Mouse (Mus musculus) stomach, embryonic 14.5 days (tissue): ENCODE data around the gene Fam171a1. TPM values are rescaled to one million over a fixed set of nuclear protein-coding genes. Genes with fewer than 3 reads are reported as not detected.

Experiments
- ATAC-seq: fragments of 200-750 bp; cut with Nextera tagmentation; 2 replicates; pipeline ENCODE4 v1.8.0; 2017; ENCODE audit warnings: low read depth, moderate TSS enrichment; ENCODE audit not compliant: insufficient number of reproducible peaks, insufficient read depth, low FRiP score
- H3K27ac ChIP-seq: fragments of 300-500 bp; sonication (generic); 2 replicates; pipeline ENCODE4 v1.5.1; 2014; ENCODE audit warnings: mild to moderate bottlenecking, low read length, moderate library complexity, mixed read lengths
- H3K27me3 ChIP-seq: fragments of 300-500 bp; sonication (generic); 2 replicates; pipeline ENCODE4 v1.6.1; 2014; ENCODE audit warnings: low read length, control low read depth, mixed read lengths; ENCODE audit not compliant: control insufficient read depth, insufficient read depth
- H3K36me3 ChIP-seq: fragments of 300-500 bp; sonication (generic); 2 replicates; pipeline ENCODE4 v1.6.1; 2014; ENCODE audit warnings: mild to moderate bottlenecking, control low read depth, low read length, moderate library complexity, mixed read lengths; ENCODE audit not compliant: control insufficient read depth, insufficient read depth
- H3K4me1 ChIP-seq: fragments of 300-500 bp; sonication (generic); 2 replicates; pipeline ENCODE4 v1.6.1; 2014; ENCODE audit warnings: low read length, control low read depth, mixed read lengths; ENCODE audit not compliant: control insufficient read depth, insufficient read depth
- H3K4me2 ChIP-seq: fragments of 300-500 bp; sonication (generic); replicated peaks from 2 replicates; pipeline ENCODE4 v1.6.1; 2014; ENCODE audit warnings: low read depth, low read length, control low read depth
- H3K4me3 ChIP-seq: fragments of 300-500 bp; sonication (generic); 2 replicates; pipeline ENCODE4 v1.5.1; 2014; ENCODE audit warnings: low read depth, low read length, control low read depth
- H3K9ac ChIP-seq: fragments of 300-500 bp; sonication (generic); replicated peaks from 2 replicates; pipeline ENCODE4 v1.6.1; 2014; ENCODE audit warnings: low read depth, mild to moderate bottlenecking, control low read depth, low read length, moderate library complexity, mixed read lengths
- H3K9me3 ChIP-seq: fragments of 300-500 bp; sonication (generic); 2 replicates; pipeline ENCODE4 v1.6.1; 2016; ENCODE audit warnings: low read depth, low read length, control low read depth; ENCODE audit not compliant: control insufficient read depth
- WGBS: fragments of 180-500 bp; shearing (Covaris S2); extraction: QIAGEN DNeasy Blood & Tissue Kit; methylation state at CpG from one replicate; pipeline ENCODE4 v1.1.7; 2014; 5-methylcytosine and 5-hydroxymethylcytosine counted together
- microRNA-seq: library from miRNA; unstranded; fragments of <30 nt; microRNA quantifications from one replicate; pipeline ENCODE4, GENCODE M21; 2016
- polyA plus RNA-seq: library from polyadenylated mRNA; unstranded; fragments of >200 nt; fragmentation: Nextera tagmentation; extraction: Ambion mirVana; gene quantifications from 2 replicates; pipeline ENCODE4 v1.2.1, GENCODE M21; 2014

Gene Fam171a1
- polyA plus RNA-seq, 1 experiment from 2014 or later, result 33.6 TPM

GRCm38 (mm10) chr2:3273349-3273748 is 159.3 kb downstream of the Fam171a1 start:
- Histone ChIP-seq H3K27ac (no peak overlapping the region), H3K9me3 (no peaks in the 10 kb centered on the region), H3K4me1 (no peaks in the 10 kb centered on the region), H3K27me3 (no peaks in the 10 kb centered on the region), H3K4me2 (no peak overlapping the region), H3K9ac (no peak overlapping the region), H3K36me3 (no peaks in the 10 kb centered on the region), H3K4me3 (no peak overlapping the region)
- WGBS, result 89% methylated on average over 2 of the region's 2 CpGs
- ATAC-seq, result no peak

- H3K9me3 ChIP-seq, result no peaks in the 10 kb centered on the region
- 77% methylated on average over 2 of the region's 2 CpGs for WGBS
- no peaks in the 10 kb centered on the region for H3K27me3 ChIP-seq
- no peak for ATAC-seq
- H3K4me1 ChIP-seq, result no peaks in the 10 kb centered on the region
- H3K4me2 ChIP-seq, result no peak overlapping the region
- H3K27ac ChIP-seq, result no peak overlapping the region
- no peak overlapping the region for H3K4me3 ChIP-seq
- H3K9ac ChIP-seq, result no peak overlapping the region
- no peaks in the 10 kb centered on the region for H3K36me3 ChIP-seq
Measured at GRCm38 (mm10) chr2:3276106-3276505, 162.1 kb downstream of the Fam171a1 start.

Small RNA genes lying within 50 kb of the gene (microRNA-seq; reads per million reads assigned to microRNA genes)
- gene Gm27306, result not detected

Other genes starting within 250 kb of the Fam171a1 start
- 49.5 and 49.8 TPM in 2 replicates for gene Nmt2, start 170.0 kb downstream of the Fam171a1 start, polyA plus RNA-seq
- gene Rpp38, start 218.4 kb downstream of the Fam171a1 start, polyA plus RNA-seq, result 23.3 and 25.4 TPM in 2 replicates
- gene Acbd7, start 221.9 kb downstream of the Fam171a1 start, polyA plus RNA-seq, result 1.1 and 1.4 TPM in 2 replicates